Mouse (Mus musculus) erythroblast, embryonic 14.5 days (primary cell): ENCODE data around the gene Zfp618.

Experiments
- GATA1 ChIP-seq: IDR thresholded peaks from 2 replicates; pipeline ENCODE4 v1.6.1; 2012; ENCODE audit warnings: low read length, inconsistent platforms, mixed read lengths
- TAL1 ChIP-seq: IDR thresholded peaks from 3 replicates; pipeline ENCODE4 v1.6.1; 2012; ENCODE audit warnings: low read length, inconsistent platforms, mixed read lengths

GRCm38 (mm10) chr4:63129891-63130624 lies 164.7 kb downstream of the Zfp618 start:
- TF ChIP-seq TAL1 = no peak
- TF ChIP-seq GATA1 = no peak
